Mouse (Mus musculus) forebrain, postnatal 0 days (tissue): ENCODE results near the gene Pdk2. TPM values are rescaled to one million over a fixed set of nuclear protein-coding genes. Genes with fewer than 3 reads are reported as not detected.
A peak's percentile ranks its signal among the peaks of the same experiment; 100 is the strongest.

Experiments
- ATAC-seq: fragments of 200-750 bp; cut with Nextera tagmentation; 2 replicates; pipeline ENCODE4 v1.8.0; 2017; ENCODE audit warnings: mild to moderate bottlenecking, moderate library complexity
- DNase-seq: peaks from one replicate; pipeline ENCODE4 v3.0.0-alpha.2; 2015
- H3K27ac ChIP-seq: fragments of 300-500 bp; sonication (generic); 2 replicates; pipeline ENCODE4 v1.5.1; 2014; ENCODE audit warnings: low read depth, mild to moderate bottlenecking, antibody characterized with exemption, low read length, moderate library complexity, mixed read lengths
- H3K27me3 ChIP-seq: fragments of 300-500 bp; sonication (generic); 2 replicates; pipeline ENCODE4 v1.6.1; 2014; ENCODE audit warnings: mild to moderate bottlenecking, low read length, mixed read lengths; ENCODE audit not compliant: insufficient read depth
- H3K36me3 ChIP-seq: fragments of 300-500 bp; sonication (generic); 2 replicates; pipeline ENCODE4 v1.6.1; 2014; ENCODE audit warnings: mild to moderate bottlenecking, moderate library complexity; ENCODE audit not compliant: insufficient read depth
- H3K4me1 ChIP-seq: fragments of 300-500 bp; sonication (generic); 2 replicates; pipeline ENCODE4 v1.6.1; 2014; ENCODE audit warnings: antibody characterized with exemption; ENCODE audit not compliant: insufficient read depth
- H3K4me2 ChIP-seq: fragments of 300-500 bp; sonication (generic); 2 replicates; pipeline ENCODE4 v1.6.1; 2014; ENCODE audit warnings: low read depth, mild to moderate bottlenecking, moderate library complexity
- H3K4me3 ChIP-seq: fragments of 300-500 bp; sonication (generic); 2 replicates; pipeline ENCODE4 v1.5.1; 2014; ENCODE audit warnings: low read depth, low read length, mixed read lengths
- H3K9ac ChIP-seq: fragments of 300-500 bp; sonication (generic); 2 replicates; pipeline ENCODE4 v1.6.1; 2014; ENCODE audit warnings: mild to moderate bottlenecking
- H3K9me3 ChIP-seq: fragments of 300-500 bp; sonication (generic); 2 replicates; pipeline ENCODE4 v1.6.1; 2016; ENCODE audit warnings: low read length
- CTCF ChIP-seq: sonication (generic); IDR thresholded peaks from 2 replicates; pipeline ENCODE4 v1.5.1; 2016; ENCODE audit warnings: antibody characterized with exemption, control low read depth, low read depth
- WGBS: fragments of 180-500 bp; shearing (Covaris S2); extraction: QIAGEN DNeasy Blood & Tissue Kit; methylation state at CpG from one replicate; pipeline ENCODE4 v1.1.7; 2014; 5-methylcytosine and 5-hydroxymethylcytosine counted together
- polyA plus RNA-seq: library from polyadenylated mRNA; unstranded; fragments of >200 nt; fragmentation: Nextera tagmentation; extraction: Ambion mirVana; gene quantifications from 2 replicates; pipeline ENCODE4 v1.2.1, GENCODE M21; 2015
- total RNA-seq: library from RNA; depleted of rRNA; stranded (reverse); fragments of >200 nt; gene quantifications from 2 replicates; pipeline ENCODE4 v1.2.3, GENCODE M21; 2014; rRNA removed

Gene Pdk2
- 6.9 and 10.2 TPM in 2 replicates for total RNA-seq
- polyA plus RNA-seq, result 31.9 and 38.1 TPM in 2 replicates

DNA sequence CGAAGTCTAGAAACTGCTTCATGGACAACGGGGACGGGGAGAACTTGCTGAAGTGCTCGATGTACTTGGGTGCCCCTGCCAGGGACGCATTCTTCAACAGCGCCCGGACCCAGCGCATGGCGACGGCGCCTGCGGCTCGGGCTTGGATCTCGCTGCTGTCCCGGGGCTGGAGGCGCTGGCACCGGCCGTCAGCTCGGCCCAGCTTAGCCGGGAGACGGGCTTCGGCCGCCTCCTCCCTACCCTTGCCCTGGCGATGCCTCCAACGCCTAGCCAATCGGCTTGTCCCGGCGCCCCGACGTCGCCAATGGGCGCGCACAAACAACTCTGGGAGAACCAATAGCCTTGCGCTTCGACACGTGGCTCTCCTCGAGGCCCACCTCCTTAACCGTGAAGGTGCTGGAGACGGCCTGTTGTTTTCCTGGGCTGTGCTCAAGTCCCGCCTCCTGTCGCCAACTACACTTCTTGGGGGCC lies at the start of gene Pdk2:
Pdk2 (minus strand) TSS at position 216 of the 471 bp plus-strand sequence.
- Histone ChIP-seq H3K4me3 (peak within 1 kb of the TSS; percentile 62), H3K27ac (no peak within 1 kb of the TSS; the same call in 1 of the 2 replicates), H3K4me2 (peak within 1 kb of the TSS; percentile 67), H3K36me3 (0 out of 2 replicates have a peak, but pooled peaks cover 4% of the 10 kb centered on the region), H3K27me3 (no peaks in the 10 kb centered on the region), H3K9ac (peak within 1 kb of the TSS; percentile 60), H3K4me1 (peaks cover 11% of the 10 kb centered on the region; the same call in 1 of the 2 replicates), H3K9me3 (no peaks in the 10 kb centered on the region)
- ATAC-seq, result peak; percentile 98
- WGBS, result under 1% methylated on average over 41 of the region's 41 CpGs
- peak; percentile 97 for DNase-seq
- TF ChIP-seq CTCF, result no peak

DNA sequence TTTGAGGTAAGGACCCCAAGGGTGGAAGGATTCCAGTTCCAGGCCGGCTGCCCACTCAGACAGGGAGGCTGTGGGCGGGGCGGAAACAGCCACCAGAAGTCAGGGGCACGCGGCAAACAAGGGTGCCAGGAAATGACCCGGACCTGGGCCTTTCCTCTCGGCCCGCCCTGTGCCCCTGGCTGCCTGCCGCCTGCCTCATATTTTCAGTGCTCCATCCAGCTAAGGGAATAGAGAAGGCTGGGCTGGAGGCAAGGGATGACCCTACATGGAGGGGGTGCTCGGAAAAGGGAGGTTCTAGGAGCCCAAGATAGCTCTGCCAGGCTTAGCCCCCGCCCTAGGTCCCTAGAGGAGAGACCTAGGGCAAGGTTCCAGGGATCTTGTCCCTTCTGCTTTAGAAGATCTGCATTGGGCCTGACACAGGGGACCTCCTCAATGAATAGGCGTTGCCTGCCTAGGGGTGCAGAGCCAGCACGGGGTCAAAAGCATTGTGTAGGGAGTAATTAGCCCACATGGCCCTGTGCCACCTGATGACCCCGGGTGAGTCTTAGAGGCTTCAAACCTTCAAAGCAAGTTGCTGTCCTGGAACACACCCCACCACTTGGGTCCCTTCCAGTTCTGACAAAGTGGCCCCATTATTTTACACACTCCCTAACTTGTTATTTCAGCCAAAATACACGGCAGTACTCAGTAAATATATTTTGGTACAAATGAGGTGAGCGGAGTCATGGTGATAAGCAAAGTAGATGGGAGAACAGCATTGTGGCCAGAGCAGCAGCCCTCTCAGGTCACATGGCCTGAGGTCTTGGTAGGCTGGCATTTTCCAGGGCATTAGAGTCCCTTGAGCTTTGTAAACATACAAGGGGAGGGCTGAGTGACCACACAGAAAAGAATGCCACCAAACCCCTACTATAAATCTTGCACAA lies 48.0 kb upstream of the Pdk2 start:
- no peak overlapping the region for H3K4me3 ChIP-seq
- H3K27ac ChIP-seq, result no peak overlapping the region
- H3K4me1 ChIP-seq, result no peaks in the 10 kb centered on the region
- WGBS, result 76% methylated on average over 16 of the region's 16 CpGs
- H3K36me3 ChIP-seq, result no peaks in the 10 kb centered on the region
- no peaks in the 10 kb centered on the region for H3K9me3 ChIP-seq
- no peak overlapping the region for H3K4me2 ChIP-seq
- ATAC-seq (no peak), DNase-seq (no peak)
- no peak for TF ChIP-seq CTCF
- H3K9ac ChIP-seq, result no peak overlapping the region
- no peaks in the 10 kb centered on the region for H3K27me3 ChIP-seq

DNA sequence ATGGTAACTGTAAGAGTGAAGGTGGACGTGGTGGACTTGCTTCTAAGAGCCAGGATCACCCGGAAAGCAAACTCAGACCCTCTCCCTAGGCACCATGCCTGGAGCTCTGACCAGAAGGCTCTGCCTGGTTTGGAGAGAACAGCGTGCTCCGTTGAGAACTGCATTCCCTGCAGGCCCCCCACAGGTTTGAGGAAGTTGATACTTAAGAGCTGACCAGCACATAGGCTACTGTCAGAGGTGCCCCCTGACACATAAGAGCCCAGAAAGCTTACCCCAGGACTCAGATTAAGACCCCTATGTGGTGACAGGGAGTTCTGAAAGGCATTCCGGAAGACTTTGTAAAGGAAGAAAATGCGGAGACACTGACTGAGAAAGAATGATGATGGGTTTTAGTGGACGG lies 47.1 kb upstream of the Pdk2 start:
- no peak overlapping the region for H3K4me2 ChIP-seq
- TF ChIP-seq CTCF, result no peak
- WGBS, result 65% methylated on average over 7 of the region's 7 CpGs
- DNase-seq, result no peak
- H3K4me3 ChIP-seq, result no peak overlapping the region
- no peaks in the 10 kb centered on the region for H3K27me3 ChIP-seq
- no peak overlapping the region for H3K9ac ChIP-seq
- no peaks in the 10 kb centered on the region for H3K36me3 ChIP-seq
- H3K9me3 ChIP-seq, result no peaks in the 10 kb centered on the region
- no peak for ATAC-seq
- H3K4me1 ChIP-seq, result no peaks in the 10 kb centered on the region
- no peak overlapping the region for H3K27ac ChIP-seq

GRCm38 (mm10) chr11:95087301-95088228 lies 46.4 kb upstream of the Pdk2 start:
- DNase-seq, result no peak
- no peak for TF ChIP-seq CTCF
- 68% methylated on average over 17 of the region's 17 CpGs for WGBS
- Histone ChIP-seq H3K36me3 (no peaks in the 10 kb centered on the region), H3K27ac (no peak overlapping the region), H3K4me2 (no peak overlapping the region), H3K9ac (no peak overlapping the region), H3K4me1 (no peaks in the 10 kb centered on the region), H3K27me3 (no peaks in the 10 kb centered on the region), H3K4me3 (no peak overlapping the region), H3K9me3 (no peaks in the 10 kb centered on the region)
- ATAC-seq, result no peak

DNA sequence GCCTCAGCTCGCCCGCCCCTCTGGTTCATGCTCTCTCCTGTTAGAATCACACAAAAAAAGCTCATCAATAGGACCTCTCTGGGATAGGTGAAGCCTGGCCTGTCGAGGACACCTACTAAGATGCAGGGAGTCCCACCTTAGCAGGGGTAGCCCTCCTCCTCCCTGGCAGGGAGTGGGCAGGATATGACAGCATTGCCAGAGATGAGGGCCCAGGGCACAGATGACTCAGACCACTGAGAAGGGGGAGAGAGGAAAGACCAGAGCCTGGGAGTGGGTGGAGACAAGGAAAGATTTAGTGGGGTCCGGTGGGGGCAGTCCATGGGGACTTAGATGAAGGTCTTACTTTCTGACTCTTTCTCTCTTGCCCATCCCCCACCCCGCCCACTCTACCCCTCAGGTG lies 45.1 kb upstream of the Pdk2 start:
- WGBS, result 56% methylated on average over 5 of the region's 5 CpGs
- Histone ChIP-seq H3K27me3 (no peaks in the 10 kb centered on the region), H3K9me3 (no peaks in the 10 kb centered on the region), H3K9ac (no peak overlapping the region), H3K4me2 (no peak overlapping the region), H3K4me3 (no peak overlapping the region), H3K4me1 (no peaks in the 10 kb centered on the region), H3K36me3 (no peaks in the 10 kb centered on the region), H3K27ac (no peak overlapping the region)
- TF ChIP-seq CTCF, result no peak
- DNase-seq, result no peak
- ATAC-seq, result no peak

GRCm38 (mm10) chr11:95085710-95086109 lies 44.6 kb upstream of the Pdk2 start:
- no peak for TF ChIP-seq CTCF
- H3K4me2 ChIP-seq, result no peak overlapping the region
- WGBS, result 28% methylated on average over 5 of the region's 5 CpGs
- H3K9me3 ChIP-seq, result no peaks in the 10 kb centered on the region
- H3K36me3 ChIP-seq, result no peaks in the 10 kb centered on the region
- ATAC-seq, result no peak
- H3K27me3 ChIP-seq, result no peaks in the 10 kb centered on the region
- H3K4me3 ChIP-seq, result no peak overlapping the region
- H3K9ac ChIP-seq, result no peak overlapping the region
- DNase-seq, result no peak
- H3K27ac ChIP-seq, result no peak overlapping the region
- no peaks in the 10 kb centered on the region for H3K4me1 ChIP-seq
